Mouse (Mus musculus) lung, adult 18-20 months (tissue): Measurements from ENCODE around the gene Snai3.
A peak's percentile ranks its signal among the peaks of the same experiment; 100 is the strongest.

Source experiments
- DNase-seq, 2 experiments: peaks; one replicate each; pipeline ENCODE4 v3.0.0; 2022; ENCODE audit warnings: mixed read lengths in 2 of 2

The Snai3 gene

DNA sequence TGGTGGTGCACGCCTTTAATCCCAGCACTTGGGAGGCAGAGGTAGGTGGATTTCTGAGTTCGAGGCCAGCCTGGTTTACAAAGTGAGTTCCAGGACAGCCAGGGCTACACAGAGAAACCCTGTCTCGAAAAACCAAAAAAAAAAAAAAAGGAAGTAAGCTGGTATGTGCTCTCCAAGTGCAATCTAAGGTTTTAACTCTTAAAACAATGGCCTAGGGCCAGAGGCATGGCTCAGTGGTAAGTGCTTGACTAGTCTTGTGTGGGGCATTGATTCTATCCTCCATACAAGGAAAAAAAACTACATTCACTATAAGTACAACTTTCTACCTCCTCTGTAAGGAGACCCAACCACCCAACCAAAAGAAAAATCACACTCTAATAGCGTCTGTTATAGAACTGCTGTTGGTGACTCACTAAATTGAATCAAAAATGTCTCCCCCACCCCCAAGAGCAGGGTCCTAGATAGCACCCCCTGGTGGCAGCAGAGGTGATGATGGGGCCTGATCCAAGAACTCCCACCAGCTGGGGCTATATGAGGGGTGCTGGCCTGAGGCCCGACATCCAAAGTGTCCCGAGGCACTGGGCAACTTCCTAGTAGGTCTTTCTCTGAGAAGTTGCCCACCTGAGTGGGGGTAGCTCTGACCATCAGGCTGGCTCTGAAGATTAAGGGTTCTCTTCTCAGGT is 1.2 kb downstream of the Snai3 start:
- DNase-seq, result no peak

DNA sequence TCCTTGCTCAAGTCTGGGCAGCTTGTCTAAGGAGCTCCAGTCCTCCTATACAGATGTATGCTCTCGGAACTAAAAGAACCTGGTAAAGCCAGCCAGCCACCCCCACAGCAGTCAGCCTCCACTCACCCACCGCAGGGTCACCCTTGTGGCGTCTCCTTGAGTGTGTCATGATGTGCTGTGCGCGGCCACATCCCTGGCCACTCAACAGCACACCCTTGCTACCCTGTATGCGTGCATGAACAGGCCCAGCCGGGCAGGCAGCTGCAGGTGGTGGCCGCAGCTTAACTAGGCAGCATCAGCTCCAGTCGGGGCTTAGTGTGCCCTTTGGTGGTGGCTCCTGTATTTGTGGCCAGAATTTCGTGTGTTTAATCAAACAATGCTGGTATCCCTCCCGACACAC is 3.4 kb downstream of the Snai3 start:
- no peak for DNase-seq

DNA sequence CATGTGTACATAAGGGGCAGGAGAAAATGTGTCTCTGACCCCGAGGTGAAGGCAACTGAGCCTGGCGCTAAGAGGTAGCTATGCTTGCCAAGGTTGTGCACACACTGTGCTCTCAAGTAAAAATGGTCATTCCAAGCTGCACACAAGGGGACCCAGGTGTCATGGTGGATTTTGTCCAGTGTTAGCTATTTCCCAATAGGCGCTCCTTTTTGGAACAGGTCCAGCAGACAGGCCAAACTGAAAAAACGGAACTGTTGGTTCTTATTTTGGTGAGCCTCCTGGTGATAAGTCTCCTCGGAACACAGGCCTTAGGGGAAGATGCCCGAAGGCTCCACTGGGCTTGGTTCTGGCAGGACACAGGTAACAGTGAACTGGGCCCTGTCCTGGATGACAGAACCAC is 6.1 kb downstream of the Snai3 start:
- DNase-seq, result peak; percentile 29 to 36

DNA sequence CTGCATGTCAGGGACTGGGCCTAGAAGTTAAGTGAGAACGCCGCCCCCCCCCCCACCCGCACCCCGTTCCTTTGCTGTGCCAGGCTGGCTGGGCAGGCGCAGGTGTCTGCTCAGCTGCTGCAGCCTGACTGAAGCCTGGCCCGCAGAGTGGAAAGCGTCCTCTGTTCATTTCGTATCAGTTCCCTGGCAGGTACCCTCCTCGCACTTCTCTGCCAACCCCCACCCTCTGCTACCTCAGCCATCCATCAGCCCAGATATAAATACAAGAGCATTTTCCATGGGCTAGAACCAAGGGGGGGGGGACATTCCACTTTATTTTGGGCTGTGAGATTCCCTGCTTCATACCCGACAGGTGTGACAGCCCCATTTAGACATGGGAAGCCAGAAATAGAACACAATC is 8.4 kb downstream of the Snai3 start:
- DNase-seq, result no peak

DNA sequence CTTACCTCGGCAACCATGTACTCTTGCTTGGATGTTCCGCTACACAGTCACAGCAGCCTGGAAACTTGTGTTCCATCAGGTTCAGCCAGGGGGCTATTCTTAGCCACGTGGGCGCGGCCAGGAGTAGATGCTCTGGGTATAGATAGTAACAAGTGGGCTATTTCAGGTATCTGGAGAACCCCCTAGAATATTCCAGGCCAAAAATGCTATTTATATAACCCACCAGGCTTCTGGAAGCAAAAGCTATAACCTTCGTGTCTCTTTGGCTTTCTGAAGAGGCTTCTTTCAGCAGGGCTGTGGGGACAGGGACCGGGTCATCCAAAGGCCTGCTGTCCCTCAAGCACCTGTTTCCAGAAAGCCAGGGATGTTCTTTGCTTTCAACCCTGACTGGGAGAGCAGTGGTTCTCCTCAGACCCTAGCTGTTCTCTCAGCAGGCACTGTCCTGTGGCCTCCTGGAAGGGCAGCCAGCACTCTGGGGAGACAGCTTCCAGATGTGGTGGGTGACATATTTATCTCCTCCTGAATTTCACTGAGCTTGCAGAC is 9.3 kb downstream of the Snai3 start:
- no peak for DNase-seq

DNA sequence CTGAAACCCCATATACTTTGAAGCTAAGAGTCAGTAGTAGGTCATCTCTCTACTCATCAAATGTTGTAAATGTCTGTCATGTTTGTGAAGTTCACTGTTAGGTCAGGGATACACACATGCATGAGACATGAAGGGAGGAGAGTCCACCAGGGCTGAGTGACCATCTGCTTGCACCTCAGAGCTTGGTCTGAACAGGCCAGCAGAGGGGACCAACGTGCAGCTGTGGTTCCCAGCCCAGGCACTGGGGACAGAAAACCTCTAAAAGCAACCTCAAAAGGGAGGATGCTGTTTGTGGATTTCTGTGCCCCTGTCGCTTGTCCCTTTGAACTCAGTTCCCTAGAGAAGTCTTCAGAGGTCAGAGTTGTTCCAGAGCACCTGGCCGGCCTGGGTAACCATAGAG is 15.3 kb downstream of the Snai3 start:
- DNase-seq, result peak in 1 of 2 experiments; percentile 18

DNA sequence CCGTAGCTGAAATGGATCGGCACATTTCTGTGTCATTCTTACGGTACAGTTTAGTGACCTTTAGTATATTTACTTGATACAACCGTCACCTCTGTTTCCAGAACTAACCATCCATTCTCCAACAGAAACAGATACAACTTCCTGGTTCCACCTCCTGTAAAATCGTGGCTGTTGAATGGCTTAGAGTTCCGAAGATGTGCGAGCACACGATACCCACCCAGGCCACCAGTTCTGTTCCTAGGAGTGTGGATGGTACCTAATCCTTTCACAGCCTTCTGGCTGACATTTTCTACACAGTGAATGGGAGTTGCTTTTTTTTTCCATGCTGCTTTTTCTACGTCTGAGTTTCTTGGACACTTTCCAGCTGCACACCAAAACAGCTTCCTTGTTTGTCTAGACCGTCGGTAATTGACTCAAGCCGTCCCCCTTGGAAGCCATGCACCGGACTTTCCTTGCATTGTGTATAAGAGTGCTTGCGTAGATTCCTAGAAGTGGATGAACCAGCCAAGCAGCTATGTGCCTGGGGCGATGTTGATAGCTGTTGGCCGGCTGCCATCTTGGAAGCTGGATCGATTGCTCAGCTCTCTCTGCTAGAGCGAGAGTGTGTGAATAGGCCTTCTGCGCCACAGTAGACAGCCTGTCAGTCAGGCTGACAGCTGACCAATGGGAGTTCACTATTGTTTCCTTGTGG is 16.3 kb downstream of the Snai3 start:
- DNase-seq, result peak; percentile 95 to 97

DNA sequence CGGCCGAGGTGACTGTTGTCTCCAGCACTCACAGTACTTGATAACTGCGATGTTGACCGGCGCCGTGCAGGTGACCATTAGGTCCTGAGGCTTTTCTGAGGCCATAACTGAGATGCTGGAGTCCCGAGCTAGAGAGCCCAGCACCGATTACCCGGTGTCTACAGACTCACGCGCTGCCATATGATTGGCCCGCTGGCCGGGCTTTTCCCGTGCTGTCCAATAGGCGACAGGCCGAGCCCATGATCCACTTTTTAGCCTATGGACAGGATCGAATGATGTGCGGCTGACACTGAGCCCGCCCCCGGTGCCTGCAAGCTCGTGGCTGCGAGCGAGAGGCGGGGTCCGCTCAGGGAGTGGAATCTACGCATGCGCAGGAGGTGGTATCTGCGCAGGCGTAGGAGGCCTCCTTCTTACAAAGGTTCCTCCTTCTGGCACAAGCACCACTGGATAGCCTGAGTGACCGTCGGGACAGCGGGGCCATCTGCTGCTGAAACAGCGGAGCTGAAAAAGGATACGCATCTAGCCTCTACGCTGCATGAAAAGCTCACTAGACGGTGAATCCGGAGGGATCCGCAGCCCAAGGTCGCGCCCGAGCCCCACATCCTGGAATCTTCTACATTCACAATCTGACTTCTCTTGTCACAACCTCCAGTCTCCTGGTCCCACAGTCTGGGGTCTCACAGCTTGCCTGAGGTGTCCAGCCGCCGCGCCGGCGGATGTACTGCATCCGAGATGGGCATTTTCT is 17.1 kb downstream of the Snai3 start, which contains the start of gene Mvd:
TSS of gene Mvd (minus strand) at position 161 of the 745 bp plus-strand sequence.
- DNase-seq, result peak; percentile 100

DNA sequence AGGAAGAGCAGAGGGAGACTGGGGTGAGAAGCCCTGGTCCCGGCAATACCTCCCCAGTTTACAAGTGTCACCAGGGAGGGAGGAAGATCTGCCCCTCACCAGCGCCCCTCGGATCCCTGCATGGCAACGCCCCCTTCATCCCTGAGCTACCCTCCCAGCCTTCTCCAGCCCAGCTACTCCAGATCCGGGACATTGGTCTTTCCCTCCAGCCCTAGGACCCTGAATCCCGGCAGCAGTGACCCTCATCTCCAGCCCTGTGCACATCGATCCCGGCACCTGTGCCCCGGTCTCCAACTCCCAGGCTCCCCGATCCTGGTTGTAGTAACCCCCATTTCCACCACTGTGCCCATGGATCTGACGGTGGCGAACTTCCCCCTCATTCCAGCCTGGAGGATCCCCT is 17.8 kb downstream of the Snai3 start:
- no peak for DNase-seq

DNA sequence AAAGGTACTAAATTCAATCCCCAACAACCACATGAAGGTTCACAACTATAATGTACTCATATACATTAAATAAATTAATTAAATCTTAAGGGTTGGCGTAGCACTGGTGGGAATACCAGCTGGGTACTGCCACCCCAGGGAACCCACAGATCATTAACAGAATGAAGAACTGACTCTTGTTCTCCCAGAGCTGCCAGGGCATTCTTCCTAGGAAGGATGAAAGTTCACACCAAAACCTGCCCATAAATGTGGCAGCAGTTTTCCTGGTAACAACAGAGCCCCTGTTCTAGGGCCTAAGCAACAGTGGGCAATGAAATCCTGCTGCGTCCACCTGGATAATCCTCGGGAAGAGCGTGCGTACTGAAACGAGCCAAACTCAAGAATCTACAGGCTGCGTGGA is 18.2 kb downstream of the Snai3 start:
- DNase-seq, result no peak

DNA sequence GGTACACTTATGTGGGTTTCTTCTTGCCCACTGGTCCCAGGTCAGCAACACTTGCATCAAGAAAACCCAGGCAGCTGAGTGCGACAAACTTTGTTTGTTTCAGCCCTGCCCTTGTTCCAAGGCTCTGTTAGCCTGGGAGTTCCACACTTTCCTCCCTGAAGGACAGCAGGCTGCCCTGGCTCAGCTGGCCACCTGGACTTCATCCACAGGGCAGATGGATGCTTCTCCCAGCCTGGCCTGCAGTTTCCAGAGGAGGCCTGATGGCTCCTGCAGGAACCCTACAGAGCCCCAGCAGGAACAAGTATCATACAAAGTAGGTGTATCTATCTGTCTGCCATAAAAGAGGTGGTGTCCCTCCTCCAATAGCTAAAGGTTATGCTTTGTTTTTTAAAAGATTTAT is 19.2 kb downstream of the Snai3 start:
- no peak for DNase-seq

DNA sequence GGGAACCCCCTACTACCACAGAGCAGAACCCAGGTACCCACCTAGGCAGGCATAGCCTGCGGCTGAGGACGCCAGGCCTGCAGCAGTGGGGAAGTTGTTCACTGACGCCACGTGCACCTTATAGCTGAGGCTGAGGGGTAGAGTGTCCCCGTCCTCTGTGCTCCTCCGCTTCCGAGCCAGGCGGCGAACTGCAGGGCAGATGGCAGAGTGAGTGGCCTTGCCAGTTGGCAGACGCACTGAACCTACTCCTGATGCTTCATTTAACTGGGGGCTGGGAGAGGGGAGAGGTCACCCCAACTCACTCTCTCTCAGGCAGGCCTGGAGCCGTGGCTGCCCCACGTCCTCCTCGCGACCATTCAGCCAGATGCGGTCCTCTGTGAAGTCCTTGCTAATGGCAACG is 21.2 kb downstream of the Snai3 start:
- DNase-seq, result no peak

DNA sequence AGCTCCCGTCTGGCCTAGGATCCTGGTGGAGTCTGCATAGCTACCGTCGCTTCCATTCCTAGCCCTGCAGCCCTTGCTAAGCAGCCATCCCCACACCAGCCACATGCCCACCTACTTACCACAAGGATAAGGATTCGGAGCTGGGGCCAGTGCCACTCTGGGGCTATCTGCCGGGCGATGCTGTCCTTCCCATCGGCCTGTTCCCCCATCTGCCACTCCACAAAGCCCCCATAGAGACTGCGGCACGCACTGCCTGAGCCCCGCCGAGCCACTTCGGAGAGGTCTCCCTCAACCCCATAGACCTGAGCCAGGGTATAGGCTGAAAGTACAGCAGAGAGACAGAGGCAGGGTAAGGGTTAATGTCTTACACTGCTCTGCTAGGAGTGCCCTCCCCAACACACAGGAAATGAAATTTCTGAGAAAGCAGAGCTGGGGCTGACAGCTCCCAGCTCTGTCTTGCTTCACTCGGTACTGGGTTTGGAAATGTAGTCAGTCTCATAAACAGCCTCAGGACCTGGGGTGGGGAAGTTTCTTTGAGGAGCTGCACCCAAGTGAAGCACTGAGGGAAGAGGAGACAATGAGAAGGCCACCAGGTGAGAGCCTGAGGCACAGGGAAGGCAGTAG is 22.7 kb downstream of the Snai3 start:
- no peak for DNase-seq

DNA sequence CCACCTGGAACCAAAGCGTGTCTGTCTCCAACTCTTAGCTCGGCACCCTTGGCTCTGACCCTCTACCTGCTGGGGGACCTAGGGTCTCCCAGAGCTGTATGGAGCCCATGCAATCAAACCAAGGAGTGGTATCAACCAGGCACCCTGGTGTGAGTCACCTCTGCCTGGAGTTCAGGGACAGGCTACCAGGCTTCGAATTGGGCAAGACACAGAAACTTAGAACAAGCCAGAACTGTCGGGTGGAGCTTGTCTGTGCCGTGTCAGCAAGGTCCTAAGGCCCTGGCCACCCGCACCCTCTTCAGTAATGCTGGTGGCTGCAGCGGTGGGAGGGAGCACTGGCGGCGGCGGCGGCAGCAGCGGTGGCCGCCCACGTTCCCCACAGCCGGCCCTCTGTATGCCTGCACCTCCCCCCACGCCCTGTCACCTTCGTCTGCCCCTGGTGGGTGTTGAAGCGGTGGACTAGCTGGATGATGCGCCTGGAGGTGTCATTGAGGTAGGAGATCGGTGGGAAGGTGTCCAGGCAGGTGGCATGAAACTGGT is 23.9 kb downstream of the Snai3 start:
- DNase-seq, result peak in 1 of 2 experiments; percentile 29

DNA sequence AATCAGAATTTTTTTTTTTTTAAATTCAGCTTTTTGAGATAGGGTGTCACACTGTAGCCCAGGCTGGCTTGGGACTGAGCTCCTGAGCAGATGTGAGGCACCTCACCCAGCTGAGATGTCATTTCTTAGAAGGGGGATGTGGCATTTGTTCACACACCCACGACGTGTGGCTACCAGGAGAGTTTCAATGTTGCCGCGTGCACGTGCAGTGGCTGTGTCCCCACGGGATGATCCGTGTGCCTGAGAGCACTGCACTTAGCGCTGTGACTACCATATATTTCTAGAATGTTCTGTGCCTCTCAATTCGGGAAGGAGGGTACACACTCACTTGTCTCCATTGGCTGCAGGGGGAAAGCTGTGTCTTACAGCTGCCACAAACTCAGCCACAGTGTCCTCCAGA is 24.4 kb downstream of the Snai3 start:
- no peak for DNase-seq

DNA sequence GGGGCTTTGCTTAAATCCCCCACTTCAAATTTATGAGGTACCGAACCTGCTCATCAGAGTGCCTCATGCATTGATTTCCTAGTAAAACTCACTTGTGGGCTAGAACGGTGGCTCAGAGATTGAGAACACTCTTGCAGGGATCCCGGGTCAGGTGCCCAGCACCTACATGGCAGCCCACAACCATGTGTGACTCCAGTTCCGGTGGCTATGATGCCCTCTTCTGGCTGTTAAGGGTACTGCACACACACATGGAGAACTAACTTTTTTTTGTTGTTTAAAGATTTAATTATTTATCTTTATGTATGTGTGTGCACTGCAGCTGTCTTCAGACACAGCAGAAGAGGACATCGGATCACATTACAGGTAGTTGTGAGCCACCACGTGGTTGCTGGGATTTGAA is 25.2 kb downstream of the Snai3 start:
- no peak for DNase-seq

DNA sequence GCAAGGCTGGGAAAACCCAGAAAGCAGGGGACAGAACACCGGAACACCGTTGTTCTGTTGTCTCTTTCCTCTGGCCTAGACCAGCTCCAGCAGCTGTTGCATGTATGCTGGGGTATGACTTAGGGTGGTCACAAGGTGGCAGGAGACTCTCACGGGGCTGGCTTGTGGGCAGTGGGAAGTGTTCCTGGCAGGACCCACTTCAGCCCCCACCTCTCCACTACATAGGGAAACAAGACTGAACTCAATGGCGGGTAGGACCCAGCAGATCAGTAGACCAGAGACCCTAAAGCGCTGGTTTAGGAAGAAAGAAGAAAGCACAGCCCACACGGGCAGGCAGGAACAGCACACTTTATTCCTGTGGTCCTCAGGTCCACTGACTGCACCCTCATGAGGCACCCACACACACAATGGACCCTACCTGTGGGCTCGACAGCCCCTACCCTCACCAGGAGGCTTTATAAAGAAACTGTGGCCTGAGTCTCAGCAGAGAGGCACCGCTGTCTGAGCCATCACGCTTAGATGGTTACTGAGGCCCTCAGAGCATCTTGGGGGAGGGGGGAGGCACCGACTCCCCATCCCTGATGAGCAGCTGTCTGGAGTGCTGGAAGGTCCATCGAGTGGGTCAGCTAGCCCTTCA is 27.1 kb downstream of the Snai3 start:
- DNase-seq, result no peak

DNA sequence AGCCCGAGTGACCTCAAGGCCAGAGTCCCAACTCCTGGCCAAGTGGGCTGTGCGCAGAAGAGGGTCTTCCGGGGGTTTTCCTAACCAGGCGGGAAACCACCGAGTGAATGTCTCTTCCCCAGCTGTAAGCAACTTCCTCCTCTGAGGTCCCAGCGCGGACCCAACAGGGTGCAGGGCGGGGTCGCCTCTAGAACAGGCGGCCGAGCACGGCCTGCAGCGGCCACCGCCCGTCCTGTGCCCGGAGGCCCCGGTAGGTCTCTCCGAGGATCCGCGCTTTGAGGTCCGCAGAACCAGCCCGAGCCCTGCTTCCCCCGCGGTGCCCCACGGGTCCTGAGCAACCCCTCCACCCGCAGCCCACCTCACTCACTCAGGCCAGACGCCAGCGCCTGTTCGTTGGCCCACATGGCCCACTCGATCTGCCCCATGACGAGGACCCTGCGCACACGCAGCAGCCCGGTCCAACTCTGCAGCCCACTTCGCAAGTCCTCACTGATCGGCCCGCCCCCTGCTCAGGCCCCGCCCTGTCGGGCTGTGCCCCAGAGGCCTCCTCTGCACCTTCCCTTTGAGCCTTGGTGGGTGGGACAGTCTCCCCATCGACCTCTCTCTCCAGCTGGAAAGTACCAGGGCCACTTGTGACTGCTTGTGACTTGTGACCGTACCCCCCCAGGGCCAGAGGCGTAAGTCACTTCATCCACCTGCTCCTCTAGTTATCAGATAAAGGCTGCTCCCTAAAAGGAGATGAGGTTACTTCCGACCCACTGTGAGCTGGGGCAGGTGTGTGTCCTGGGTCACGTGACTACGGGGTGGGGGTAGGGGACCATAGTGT is 27.9 kb downstream of the Snai3 start, which contains the start of gene Cyba:
TSS of gene Cyba (minus strand) at position 488 of the 826 bp plus-strand sequence.
- DNase-seq, result peak; percentile 88 to 92

DNA sequence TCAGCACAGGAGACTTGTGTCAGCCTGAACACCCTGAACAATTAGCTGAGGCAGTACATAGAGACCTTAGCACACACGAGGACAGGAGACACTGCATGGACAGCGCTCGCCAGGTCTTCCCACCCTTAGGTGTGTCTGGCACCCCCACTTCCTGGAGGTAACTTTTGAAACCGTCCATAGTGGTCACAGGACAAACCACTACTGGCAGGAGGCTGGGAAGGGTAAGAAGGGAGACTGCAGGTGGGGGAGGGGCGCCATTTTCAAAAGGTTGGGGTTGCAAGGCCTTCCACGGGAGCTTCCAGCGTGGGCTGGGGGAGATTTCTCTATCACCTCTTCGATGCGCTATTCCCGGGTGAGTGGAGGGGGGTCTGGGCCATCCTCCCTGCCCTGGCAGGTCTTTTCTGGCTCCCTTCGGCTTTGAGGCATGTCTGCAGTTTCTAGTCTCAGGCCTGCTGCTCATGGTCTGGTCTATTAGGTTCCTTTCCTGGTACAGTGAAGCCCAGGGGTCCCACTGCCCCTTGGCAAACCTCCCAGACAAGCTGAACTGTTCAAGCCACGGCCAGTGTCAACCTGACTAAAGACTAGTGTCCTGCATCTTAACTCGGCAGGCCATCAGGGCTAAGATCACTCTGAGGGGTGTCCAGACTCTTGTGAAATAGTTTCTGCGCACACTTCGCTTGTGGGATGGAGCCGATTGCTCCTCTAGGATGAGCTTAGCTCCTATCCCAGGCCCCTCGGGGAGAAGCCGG is 28.7 kb downstream of the Snai3 start:
- DNase-seq, result peak in 1 of 2 experiments; percentile 39

DNA sequence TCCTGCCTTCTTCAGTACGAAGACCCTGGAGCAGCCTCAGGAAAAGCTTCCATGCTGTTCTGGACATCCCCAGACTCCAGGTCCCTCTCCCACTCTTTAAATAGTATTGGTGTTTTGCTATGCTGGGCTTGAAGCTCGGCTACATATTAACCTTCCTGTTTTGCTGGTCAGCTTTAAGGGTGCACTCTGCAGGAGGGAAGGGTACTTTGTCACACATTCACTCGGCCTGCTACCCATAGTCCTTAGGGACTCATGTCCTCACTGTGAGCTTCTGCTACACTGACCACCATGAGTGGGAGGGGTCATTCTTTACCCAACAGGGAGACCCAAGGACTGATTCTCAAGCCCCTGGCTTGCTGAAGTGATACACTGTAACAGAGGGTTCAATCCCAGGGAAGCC is 29.9 kb downstream of the Snai3 start:
- no peak for DNase-seq
